Mouse (Mus musculus): ENCODE results near the gene Crp.

DNA sequence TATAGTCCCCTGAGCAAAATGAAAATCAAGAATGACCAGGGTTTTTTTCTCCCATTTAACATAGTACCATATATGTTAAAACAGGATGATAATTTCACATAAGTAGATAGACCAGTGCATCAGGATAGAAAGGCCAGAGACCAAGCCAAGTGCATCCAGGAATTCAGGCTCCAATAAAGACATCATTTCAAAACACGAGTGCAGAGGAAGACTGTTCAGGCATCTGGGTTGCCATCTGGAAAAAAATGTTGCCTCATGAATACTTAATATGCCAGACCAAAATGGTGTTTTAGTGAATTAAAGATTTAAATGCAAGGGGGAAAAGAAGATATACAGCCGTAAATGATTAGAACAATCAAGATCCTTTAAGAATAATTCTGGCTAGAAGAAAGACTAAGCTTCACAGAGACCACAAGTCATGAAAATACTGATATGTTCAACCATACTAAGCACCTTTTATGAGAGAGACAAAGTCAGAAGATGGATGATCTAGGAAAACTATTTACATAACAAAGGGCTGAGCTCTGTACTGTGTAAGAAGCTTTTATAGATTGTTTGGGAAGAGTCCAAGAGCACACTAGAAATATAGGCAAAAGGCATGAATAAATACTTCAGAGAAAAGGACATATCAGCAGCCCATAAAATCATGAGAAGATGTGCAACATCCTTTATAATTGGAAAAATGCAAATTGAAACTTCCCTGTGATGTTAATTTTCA lies 149.3 kb downstream of the Crp start:
- TF ChIP-seq CTCF (IDR thresholded peaks at IDR 0.05; ENCODE audit: borderline replicate concordance, insufficient read depth, low read length) = no peak
- no peak for TF ChIP-seq POLR2A (IDR thresholded peaks at IDR 0.05; ENCODE audit: low read depth, low read length)

All from embryonic fibroblast, embryonic 13.5 days (primary cell).